Mouse (Mus musculus): Measurements from ENCODE around the gene Actr3b.
A peak's percentile ranks its signal among the peaks of the same experiment; 100 is the strongest.
"Not testable (repeated sequence)": the region's sequence is repeated elsewhere in the genome, so short reads cannot be mapped to it uniquely, and the experiment has no call there.

The Actr3b gene

DNA sequence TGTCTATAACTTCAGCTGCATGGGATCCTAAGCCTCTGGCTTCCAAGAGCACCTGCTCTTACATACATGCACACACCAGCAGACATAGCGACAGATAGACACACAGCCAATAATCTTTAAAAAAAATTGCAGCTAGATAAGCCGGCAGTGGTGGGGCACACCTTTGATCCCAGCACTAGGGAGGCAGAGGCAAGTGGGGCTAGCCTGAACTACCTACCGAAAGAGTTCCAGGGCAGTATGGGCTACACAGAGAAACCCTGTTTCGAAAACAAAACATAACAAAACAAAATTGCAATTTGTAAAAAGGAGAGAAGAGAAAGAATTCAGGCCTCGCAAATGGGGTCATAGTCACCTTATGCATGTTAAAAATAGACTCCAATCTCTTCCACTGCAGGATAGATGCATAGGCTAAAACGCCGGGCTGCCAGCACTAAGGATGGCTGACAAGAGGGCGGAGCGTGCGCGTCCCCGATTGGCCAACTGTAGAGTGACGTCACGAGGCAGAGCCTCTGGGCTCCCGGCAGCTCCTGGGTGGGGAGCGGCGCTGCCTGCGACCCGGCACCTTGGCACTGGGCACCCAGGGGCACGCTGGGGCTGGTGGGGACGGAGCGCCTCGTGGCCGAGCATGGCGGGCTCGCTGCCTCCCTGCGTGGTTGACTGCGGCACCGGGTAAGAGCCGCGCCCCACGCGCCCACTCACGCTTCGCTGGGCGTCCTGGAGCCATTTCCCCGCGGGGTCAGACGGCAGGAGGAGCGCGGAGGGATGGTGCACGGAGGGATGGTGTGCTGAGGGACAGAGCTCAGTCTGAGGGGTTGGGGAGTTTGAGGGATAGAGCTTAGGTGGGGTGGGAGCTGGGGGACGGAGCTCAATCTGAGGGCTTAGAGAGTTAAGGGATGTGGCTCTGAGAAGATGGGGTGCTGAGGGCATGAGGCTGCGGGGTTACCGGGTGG is at the start of gene Actr3b:
Gene Actr3b (plus strand): TSS at position 538 of the 950 bp plus-strand sequence.
- DNase-seq (ENCODE audit: low spot score): peak; percentile 88

- not testable (repeated sequence) for DNase-seq (ENCODE audit: low spot score)
Measured at GRCm38 (mm10) chr5:25713001-25713706, 46.6 kb upstream of the Actr3b start.

DNA sequence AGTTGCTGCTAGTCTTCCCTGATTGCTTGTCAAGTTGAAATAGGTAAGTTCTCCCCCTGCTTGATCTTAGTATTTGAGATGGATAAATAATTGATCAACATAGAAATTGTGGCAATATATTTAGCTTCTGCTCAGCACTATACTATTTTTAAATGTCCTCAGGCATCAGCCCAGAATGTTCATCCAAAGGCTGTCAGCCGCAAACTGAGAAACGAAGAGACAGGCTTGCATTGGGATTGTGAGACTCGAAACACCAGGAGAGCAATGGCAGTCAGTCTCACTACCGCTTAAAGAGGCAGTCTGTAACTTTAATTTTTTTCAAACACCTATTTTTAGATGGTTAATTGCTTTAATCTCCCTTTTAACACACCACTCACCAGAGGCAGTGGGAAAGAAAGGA is 40.4 kb upstream of the Actr3b start:
- DNase-seq (ENCODE audit: low spot score): no peak

DNA sequence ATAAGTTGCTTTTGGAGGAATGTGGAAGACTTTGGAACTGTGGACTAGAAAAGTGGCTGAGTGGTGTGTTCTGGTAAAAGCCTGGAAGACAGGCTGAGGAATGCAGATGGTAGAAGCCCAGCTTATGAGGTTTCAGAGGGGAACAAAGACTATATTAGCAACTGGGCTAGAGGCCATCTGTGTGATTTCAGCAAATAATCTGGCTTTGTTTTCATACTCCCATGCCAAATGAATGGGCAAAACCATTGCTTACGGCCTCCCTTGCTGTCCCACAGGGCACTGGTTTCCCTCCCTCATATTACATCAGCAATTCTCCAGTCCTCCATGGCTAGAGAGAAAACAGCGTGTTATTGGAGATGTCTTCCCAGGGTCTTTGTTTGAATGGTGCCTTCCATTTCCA is 36.8 kb upstream of the Actr3b start:
- no peak for DNase-seq (ENCODE audit: low spot score)

DNA sequence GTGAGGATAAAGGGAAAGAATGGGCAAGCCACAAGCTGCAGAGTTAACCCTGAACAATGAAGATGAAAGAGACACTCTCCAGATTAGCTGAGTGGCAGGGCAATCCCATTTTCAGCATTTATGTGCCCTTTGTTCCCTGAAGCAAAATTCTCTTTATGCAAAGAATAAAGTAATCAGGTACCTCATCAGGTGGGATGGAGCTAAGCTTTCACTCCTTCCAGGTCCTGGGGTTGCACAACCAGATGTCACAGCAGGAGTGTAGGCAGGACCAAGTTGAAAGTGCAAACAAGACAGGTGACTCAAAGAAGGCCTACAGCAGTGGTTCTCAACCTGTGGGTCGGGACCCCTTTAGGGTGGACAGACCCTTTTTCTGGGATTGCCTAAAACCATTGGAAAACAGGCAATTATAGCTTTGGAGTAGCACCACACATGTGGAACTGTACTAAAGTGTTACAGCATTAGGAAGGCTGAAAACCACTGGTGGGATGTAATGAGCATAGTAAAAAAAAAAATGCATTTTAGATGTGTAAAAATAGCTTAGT is 35.6 kb upstream of the Actr3b start:
- DNase-seq (ENCODE audit: low spot score): no peak

DNA sequence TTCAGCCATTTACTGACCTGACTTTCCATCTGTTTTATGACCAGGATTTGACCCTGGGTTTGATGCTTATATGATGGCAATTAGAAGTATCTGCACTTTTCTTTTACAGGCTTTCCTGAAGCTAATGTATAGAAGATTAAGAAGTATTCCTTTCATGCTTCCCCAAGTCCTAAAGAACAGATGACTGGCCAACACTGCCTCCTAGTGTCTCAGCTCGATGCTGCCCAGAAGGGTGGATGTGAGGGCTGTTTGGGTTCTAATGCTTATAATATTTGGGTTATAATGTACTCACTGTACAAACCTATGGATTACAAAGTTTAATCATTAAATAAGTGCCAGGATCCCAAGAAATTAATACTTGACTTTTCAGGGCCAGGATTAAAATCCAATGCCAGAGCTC is 25.5 kb upstream of the Actr3b start:
- DNase-seq (ENCODE audit: low spot score): no peak

DNA sequence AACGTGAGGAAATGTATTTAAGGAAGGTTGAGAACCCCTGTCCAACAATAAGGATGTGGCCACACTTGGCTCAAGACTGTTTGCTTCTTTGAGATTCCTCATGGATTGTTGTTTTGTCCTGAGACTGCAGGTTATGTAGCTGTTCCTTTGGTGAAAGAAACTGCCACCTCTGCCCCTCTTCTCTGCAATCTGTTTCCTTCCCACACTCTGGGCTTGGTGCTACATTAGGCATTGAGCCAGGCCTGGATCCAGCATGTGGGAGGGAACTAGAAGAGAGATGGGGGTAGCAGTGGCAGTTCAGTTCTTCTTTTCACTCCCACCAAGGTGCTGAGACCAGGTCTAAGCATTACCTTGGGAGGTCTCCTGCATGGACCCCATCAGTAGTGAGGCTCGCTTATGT is 23.9 kb upstream of the Actr3b start:
- DNase-seq (ENCODE audit: low spot score): no peak

GRCm38 (mm10) chr5:25738448-25738847 is 21.3 kb upstream of the Actr3b start:
- DNase-seq (ENCODE audit: low spot score): peak; percentile 32

DNA sequence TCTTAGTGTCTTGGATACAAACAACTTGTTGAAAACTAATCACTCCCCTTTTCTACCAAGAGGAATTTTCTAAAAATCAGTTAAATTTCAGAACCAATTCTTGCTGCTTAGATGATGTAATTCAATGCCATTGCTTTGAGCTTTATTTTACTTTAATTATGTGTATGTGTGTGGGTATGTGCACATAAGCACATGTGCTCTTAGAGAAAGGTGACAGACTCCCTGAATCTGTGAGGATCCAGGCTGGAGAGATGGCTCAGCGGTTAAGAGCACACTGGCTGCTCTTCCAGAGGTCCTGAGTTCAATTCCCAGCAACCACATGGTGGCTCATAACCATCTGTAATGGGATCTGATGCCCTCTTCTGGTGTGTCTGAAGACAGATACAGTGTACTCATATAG is 20.9 kb upstream of the Actr3b start:
- not testable (repeated sequence) for DNase-seq (ENCODE audit: low spot score)

GRCm38 (mm10) chr5:25747904-25748303 is 11.9 kb upstream of the Actr3b start:
- no peak for DNase-seq (ENCODE audit: low spot score)

- no peak for DNase-seq (ENCODE audit: low spot score)
Measured at GRCm38 (mm10) chr5:25748613-25749012, 11.2 kb upstream of the Actr3b start.

DNA sequence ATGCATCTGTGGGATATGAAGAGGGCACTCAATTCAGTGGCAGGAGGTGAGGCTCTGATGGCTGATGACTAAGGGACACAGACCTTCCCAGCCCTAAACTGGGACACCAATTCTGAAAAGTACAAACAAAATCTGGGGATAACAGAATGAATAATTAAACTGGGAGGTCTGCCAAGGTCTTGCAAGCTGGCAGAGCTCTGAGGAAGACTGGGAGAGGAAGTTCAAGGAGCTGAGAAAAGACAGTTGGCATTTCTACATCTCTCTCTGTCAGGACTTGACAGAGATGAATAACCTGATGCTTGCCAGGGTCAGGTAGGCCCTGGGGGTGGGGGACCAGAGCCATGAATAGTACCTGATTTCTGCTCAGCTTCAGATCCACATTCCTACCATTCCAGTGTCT is 8.2 kb upstream of the Actr3b start:
- peak; percentile 69 for DNase-seq (ENCODE audit: low spot score)

GRCm38 (mm10) chr5:25752862-25753261 is 6.9 kb upstream of the Actr3b start:
- peak; percentile 77 for DNase-seq (ENCODE audit: low spot score)

DNA sequence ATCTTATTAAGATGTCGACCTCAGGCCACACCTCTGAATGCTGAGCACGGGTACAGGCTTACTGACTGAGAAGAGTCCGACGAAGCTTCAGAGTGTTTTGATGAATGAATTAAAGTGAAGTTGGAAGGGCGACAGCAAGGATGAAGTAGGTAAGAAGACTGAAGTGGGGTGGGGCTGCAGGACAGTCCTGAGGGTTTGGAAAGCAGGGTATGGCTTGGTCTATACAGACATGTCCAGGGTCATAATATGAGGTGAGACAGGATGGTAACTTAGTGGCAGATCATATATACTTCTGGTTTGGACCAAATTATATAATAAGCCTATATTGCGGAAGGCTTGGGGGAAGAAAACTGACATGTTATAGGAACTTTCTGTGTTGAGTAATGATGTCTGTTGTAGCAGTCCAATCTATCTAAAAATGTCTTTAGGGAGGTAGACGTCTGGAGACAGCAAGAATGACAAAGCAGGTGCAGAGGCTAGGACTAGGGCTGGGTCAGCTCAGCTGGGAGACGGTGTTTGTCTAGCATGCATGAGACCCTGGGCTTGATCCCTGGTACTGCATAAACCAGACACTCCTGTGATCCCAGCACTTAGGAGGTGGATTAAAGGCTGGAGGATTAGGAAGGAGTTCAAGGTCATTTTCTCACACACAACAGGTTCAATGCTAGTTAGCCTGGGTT is 6.1 kb upstream of the Actr3b start:
- DNase-seq (ENCODE audit: low spot score): peak; percentile 18

DNA sequence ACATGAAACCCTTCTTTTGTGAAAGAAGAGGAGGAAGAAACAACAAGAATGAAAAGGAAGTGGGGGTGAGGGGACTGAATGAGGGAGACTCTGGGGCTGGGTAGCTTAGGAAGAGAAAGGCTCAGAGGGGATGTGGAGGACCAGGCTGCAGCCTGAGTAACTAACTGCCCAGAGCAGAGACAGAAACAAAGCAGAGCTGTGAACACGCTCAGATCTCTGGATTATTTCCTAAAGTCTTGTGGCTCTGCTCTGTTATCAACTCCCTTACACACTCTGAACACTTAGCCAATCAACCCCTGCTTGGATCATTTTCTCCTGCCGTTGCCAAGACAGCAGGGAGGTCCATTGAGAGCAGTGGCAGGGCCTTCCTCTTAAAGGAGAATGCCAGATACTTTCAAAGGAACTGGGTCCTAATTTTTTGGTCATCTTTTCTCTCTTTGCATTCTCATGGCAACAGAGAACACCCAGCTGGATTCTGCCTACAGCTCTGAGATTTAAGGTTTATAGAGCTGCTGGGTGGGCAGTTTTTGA is 5.5 kb upstream of the Actr3b start:
- peak; percentile 52 for DNase-seq (ENCODE audit: low spot score)

GRCm38 (mm10) chr5:25760410-25760832 is 624 bp downstream of the Actr3b start:
- DNase-seq (ENCODE audit: low spot score): peak; percentile 14

DNA sequence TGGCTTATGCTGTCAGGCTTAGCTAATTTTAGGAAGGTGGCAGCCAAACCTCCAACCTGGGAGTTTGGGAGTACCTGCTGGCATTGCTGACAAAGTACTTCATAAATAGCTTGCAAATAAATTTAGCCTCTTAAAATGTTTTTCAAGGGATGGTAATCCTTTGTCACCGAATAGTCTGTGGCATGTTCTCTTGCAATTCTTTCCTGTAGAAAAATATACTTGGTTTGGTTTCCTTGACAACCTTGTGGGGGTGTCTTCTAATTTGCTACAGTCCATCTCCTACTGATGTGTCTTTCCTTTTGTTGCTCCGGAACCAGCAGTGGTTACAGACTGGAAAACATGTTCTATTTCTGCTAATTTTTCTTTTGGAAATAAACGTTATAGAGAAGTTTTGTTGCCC is 1.1 kb downstream of the Actr3b start:
- DNase-seq (ENCODE audit: low spot score): no peak

DNA sequence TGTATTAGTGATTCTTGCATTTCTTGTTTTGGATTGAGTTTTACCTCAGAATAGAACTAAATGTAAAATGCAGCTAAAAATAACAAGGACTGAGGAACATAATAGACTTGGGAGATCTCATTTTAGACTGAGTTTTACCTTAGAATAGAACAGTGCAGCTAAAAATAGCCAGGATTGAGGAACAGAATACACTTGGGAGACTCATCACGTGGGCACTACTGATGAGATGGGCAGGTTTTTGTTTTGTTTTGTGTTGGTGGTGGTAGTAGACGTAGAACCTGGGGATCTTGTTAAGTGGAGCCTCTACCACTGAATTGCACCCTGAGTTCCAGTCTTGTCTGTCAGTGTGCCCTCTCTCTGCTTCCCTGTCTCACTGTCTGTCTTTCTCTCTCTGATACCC is 2.1 kb downstream of the Actr3b start:
- DNase-seq (ENCODE audit: low spot score): no peak

- no peak for DNase-seq (ENCODE audit: low spot score)
Measured at GRCm38 (mm10) chr5:25769006-25769405, 9.2 kb downstream of the Actr3b start.

DNA sequence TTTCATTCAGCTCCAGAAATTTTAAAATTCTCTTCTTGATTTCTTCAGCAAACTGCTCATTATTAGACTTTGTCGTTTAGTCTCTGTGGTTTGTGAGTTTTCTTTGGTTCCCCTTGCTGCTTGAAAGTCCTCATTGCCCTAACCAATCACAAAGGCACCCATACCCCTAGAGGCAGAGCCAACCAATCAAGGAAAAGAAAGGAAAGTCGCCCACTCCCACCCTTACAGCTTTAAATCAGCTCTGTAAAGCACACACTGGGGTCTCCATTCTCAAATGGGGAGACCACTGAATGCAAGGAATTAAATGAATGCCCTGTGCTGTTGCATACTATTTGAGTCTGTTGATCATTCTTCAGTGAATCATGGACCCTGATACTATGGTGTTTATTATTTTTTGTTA is 9.6 kb downstream of the Actr3b start:
- no peak for DNase-seq (ENCODE audit: low spot score)

- DNase-seq (ENCODE audit: low spot score): no peak
Measured at GRCm38 (mm10) chr5:25772456-25772855, 12.7 kb downstream of the Actr3b start.

Data from MN1 (cell line).